Mouse (Mus musculus) CD4-positive naive resting alpha-beta T cell, adult 76 days (primary cell): ENCODE results near the gene Cep295. TPM values are rescaled to one million over a fixed set of nuclear protein-coding genes. Genes with fewer than 3 reads are reported as not detected.

Experiments used
- total RNA-seq: library from RNA; stranded (reverse); gene quantifications from one replicate; pipeline ENCODE4 v1.2.4, GENCODE M21; 2023

Gene Cep295
- 42.3 TPM for total RNA-seq

GRCm38 (mm10) chr9:15357484-15358275 lies at the start of gene Cep295:
Gene Cep295 (minus strand): TSS chr9:15357788.

GRCm38 (mm10) chr9:15306398-15307119 lies 51.0 kb downstream of the Cep295 start, which contains the start of gene 4931406C07Rik:
Gene 4931406C07Rik (minus strand): TSS chr9:15306448.

GRCm38 (mm10) chr9:15305503-15306397 lies 51.8 kb downstream of the Cep295 start, which contains the start of gene Taf1d:
Gene Taf1d (plus strand): TSS chr9:15306214.

GRCm38 (mm10) chr9:15279649-15280490 lies 77.7 kb downstream of the Cep295 start, which contains the start of gene Med17:
Gene Med17 (minus strand): TSS chr9:15279931.

Other genes with a start within 250 kb of the Cep295 start
- not detected for gene Hephl1, start 245.7 kb downstream of the Cep295 start, total RNA-seq
- not detected for gene Vstm5, start 118.7 kb downstream of the Cep295 start, total RNA-seq
- 53.5 TPM for gene Med17, start 77.9 kb downstream of the Cep295 start, total RNA-seq
- 295 TPM for gene Taf1d, start 51.6 kb downstream of the Cep295 start, total RNA-seq
- gene 4931406C07Rik, start 51.3 kb downstream of the Cep295 start, total RNA-seq, result 3.6 TPM
- 15.7 TPM for gene Smco4, start 135.6 kb upstream of the Cep295 start, total RNA-seq